Mouse (Mus musculus) spleen, embryonic (tissue): ENCODE data around the gene Tmem260.

Source experiments
- CTCF ChIA-PET: fragments of 350-600 bp; sonication (Branson Sonifier 250); formaldehyde crosslinking; loops from one replicate; lab custom pipeline; 2022; lab: Charles Lee

Tmem260 gene

GRCm38 (mm10) chr14:48481591-48481990 is 35.7 kb downstream of the Tmem260 start:
- CTCF ChIA-PET: no interaction called here

GRCm38 (mm10) chr14:48482762-48483161 is 36.8 kb downstream of the Tmem260 start:
- CTCF ChIA-PET: no interaction called here

GRCm38 (mm10) chr14:48493896-48494295 is 48.0 kb downstream of the Tmem260 start:
- CTCF ChIA-PET: interaction anchor here (0.8 kb wide), 1 partner anchor 19 kb away, joined by 3 read pairs; no protein-coding TSS in a partner anchor

GRCm38 (mm10) chr14:48502573-48502972 is 56.6 kb downstream of the Tmem260 start:
- CTCF ChIA-PET: no interaction called here

GRCm38 (mm10) chr14:48503691-48504565 is 58.0 kb downstream of the Tmem260 start:
- CTCF ChIA-PET: no interaction called here

GRCm38 (mm10) chr14:48504566-48504950 is 58.6 kb downstream of the Tmem260 start:
- CTCF ChIA-PET: no interaction called here

- CTCF ChIA-PET: no interaction called here
These were observed 59.7 kb downstream of the Tmem260 start for GRCm38 (mm10) chr14:48505606-48506005.

- CTCF ChIA-PET: no interaction called here
These were observed 61.5 kb downstream of the Tmem260 start for GRCm38 (mm10) chr14:48507376-48507775.

GRCm38 (mm10) chr14:48509131-48509530 is 63.2 kb downstream of the Tmem260 start:
- CTCF ChIA-PET: no interaction called here

GRCm38 (mm10) chr14:48513098-48513823 is 67.3 kb downstream of the Tmem260 start:
- CTCF ChIA-PET: no interaction called here

GRCm38 (mm10) chr14:48513824-48514493 is 68.0 kb downstream of the Tmem260 start:
- CTCF ChIA-PET: no interaction called here

- CTCF ChIA-PET: interaction anchor here (0.6 kb wide), 1 partner anchor 1035 kb away, joined by 6 read pairs; no protein-coding TSS in a partner anchor
These were observed 68.7 kb downstream of the Tmem260 start for GRCm38 (mm10) chr14:48514620-48515019.

GRCm38 (mm10) chr14:48515538-48515937 is 69.6 kb downstream of the Tmem260 start:
- CTCF ChIA-PET: no interaction called here

- CTCF ChIA-PET: no interaction called here
These were observed 77.4 kb downstream of the Tmem260 start for GRCm38 (mm10) chr14:48523361-48523760.

- CTCF ChIA-PET: no interaction called here
These were observed 78.2 kb downstream of the Tmem260 start for GRCm38 (mm10) chr14:48524135-48524534.

- CTCF ChIA-PET: no interaction called here
These were observed 79.1 kb downstream of the Tmem260 start for GRCm38 (mm10) chr14:48525055-48525454.

GRCm38 (mm10) chr14:48530629-48531028 is 84.7 kb downstream of the Tmem260 start:
- CTCF ChIA-PET: no interaction called here

- CTCF ChIA-PET: no interaction called here
These were observed 92.2 kb downstream of the Tmem260 start for GRCm38 (mm10) chr14:48537795-48538766.

GRCm38 (mm10) chr14:48545166-48545565 is 99.2 kb downstream of the Tmem260 start:
- CTCF ChIA-PET: no interaction called here

- CTCF ChIA-PET: no interaction called here
These were observed 100.1 kb downstream of the Tmem260 start for GRCm38 (mm10) chr14:48546009-48546408.

GRCm38 (mm10) chr14:48549703-48550102 is 103.8 kb downstream of the Tmem260 start:
- CTCF ChIA-PET: no interaction called here
